Mouse (Mus musculus): ENCODE results near the gene Secisbp2l.

GRCm38 (mm10) chr2:125696219-125696618, 86.5 kb downstream of the Secisbp2l start:
- TF ChIP-seq CTCF (IDR thresholded peaks at IDR 0.05; ENCODE audit: low read depth) = no peak
- no peak for TF ChIP-seq EP300 (IDR thresholded peaks at IDR 0.05; ENCODE audit: low read depth)
